Mouse (Mus musculus) heart, adult 9 months (tissue): ENCODE measurements around the gene Tbrg1.

Experiments
- DNase-seq, 2 experiments: peaks; one replicate each; pipeline ENCODE4 v3.0.0; 2022; ENCODE audit warnings: low spot score in 2 of 2

Gene Tbrg1

GRCm38 (mm10) chr9:37629941-37630340, 27.2 kb downstream of the Tbrg1 start:
- DNase-seq = no peak

- no peak for DNase-seq
Measured at GRCm38 (mm10) chr9:37628581-37628980, 28.5 kb downstream of the Tbrg1 start.

- no peak for DNase-seq
Measured at GRCm38 (mm10) chr9:37627263-37627662, 29.8 kb downstream of the Tbrg1 start.

- peak in 1 of 2 experiments; percentile 20 for DNase-seq
Measured at GRCm38 (mm10) chr9:37626103-37626567, 31.0 kb downstream of the Tbrg1 start.

- no peak for DNase-seq
Measured at GRCm38 (mm10) chr9:37625641-37626040, 31.5 kb downstream of the Tbrg1 start.

- DNase-seq = no peak
Measured at GRCm38 (mm10) chr9:37625129-37625528, 32.0 kb downstream of the Tbrg1 start.

GRCm38 (mm10) chr9:37624502-37624901, 32.6 kb downstream of the Tbrg1 start:
- no peak for DNase-seq

DNA sequence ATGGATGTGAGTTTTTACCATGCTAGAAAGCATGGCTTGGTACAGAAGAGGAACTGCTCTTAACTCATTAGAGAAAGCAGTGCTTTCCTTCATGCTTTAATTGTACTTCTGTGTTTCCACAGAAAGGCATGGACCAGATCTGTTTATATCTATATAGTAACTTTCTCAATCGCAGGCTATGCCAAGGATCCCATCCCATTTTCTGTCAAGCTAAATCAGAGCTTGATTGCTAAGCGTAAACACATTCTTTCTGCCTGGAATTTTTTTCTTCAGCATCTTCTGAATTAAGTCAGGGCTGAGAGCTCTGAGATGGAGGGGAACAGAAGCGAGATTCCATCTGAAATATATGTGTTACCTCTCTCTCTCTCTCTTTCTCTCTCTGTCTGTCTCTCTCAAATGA, 33.1 kb downstream of the Tbrg1 start:
- DNase-seq = no peak

- no peak for DNase-seq
Measured at GRCm38 (mm10) chr9:37621290-37621689, 35.8 kb downstream of the Tbrg1 start.

DNA sequence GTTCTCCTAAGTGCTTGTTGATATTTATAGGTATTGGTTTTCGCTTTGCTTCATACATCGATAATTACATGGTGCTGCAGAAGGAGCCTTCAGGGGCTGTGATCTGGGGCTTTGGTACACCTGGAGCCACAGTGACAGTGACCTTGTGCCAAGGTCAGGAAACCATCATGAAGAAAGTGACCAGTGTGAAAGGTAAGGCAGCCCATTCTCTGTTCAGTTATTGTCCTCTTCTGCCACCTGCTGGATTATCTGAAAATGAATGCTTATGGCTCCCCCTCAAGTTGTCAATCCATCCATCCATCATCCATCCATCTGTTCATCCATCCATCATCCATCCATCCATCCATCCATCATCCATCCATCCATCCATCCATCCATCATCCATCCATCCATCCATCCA, 40.3 kb downstream of the Tbrg1 start:
- DNase-seq = peak in 1 of 2 experiments; percentile 34

DNA sequence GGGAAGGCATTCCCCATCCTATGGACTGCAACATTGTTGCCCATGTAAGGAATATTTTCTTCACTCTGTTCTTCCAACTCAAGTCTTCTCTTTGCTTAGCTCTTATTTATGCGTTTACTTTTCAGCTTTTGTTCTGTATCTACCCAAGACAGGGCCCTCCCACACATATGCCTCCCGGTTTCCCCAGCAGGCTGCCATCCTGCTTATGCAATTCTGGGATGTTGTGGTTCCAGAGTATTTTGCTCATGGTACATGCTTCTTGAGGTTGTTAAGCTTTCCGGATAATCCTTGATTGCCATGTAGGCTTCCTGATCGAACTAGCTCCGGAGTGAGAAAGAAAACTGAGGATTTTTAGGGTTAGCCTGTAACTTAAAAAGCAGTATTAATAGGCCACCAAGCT, 41.9 kb downstream of the Tbrg1 start:
- no peak for DNase-seq

DNA sequence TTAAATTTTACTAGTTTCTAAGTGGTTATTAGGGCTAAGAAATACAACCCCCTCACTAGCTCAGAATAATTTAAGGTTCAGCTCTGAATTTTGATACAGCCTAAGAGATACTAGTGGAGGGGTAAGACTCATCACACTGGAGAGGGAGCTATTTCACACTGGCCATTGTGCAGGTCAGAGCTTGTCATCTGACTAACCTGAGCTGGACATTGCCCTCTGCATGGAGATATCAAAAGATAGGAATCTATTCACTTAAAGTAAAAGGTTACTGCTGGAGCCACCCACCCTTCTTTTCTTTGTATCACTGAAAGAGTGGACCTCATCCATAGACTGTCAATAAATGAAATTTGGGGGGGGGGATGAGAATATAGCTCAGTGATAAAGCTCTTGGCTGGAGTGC, 42.8 kb downstream of the Tbrg1 start:
- DNase-seq = no peak

- no peak for DNase-seq
Measured at GRCm38 (mm10) chr9:37613911-37614280, 43.2 kb downstream of the Tbrg1 start.

DNA sequence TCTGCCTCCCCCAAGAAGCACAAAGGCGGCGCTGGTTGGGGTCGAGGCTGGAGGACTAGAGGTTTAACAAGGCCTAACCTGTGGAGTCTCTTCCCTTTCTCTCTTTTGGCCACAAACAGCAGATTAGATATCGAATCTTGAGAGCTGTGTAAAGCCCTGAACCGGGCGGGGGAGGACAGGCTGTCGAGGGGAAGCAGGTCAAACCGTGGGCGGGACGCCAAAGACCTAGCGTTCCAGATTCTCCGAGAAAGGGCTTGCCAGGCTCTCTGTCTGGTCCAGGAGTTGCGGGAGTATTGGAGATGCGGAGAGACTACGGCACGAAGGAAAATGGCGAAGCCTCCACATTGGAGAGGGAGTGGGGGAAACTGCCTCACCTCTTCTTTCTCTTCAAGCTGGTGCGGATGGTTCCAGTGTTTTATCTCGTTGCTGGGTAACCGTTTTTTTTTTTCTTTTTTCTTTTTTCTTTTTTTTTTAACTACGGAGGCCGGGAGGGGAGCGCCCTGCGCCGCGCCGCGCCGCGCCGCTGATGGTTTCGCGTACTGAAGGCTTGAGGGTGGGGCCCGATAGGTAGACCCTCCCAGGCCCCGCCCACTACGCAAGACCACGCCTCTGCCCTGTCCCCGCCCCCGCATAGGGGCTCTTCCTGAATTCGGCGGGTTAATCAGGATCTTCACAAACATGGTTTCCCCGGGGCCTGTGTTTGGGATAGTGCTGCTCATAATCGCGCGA, 43.8 kb downstream of the Tbrg1 start, which contains the start of gene Spa17:
Gene Spa17, minus strand, starts transcription at position 541 of the 729 bp plus-strand sequence.
- DNase-seq = peak; percentile 86 to 90

DNA sequence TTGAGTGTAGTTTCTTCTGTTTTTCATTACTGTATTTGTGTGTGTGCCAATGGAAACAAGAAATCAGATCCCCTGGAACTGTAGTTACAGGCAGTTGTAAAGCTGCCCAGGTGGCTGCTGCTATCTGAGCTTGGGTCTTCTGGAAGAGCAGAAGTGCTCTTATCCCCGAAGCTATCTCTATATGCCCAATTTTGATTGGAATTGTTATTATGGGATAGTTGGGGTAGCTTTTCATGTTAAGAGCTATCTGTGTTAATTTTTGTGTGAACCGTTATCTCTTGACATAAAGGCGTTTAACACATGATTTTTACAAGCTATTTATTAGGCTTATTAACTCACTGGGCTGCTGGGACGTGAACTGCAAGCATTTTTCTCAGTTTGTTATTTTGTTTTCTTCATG, 47.6 kb downstream of the Tbrg1 start:
- no peak for DNase-seq

DNA sequence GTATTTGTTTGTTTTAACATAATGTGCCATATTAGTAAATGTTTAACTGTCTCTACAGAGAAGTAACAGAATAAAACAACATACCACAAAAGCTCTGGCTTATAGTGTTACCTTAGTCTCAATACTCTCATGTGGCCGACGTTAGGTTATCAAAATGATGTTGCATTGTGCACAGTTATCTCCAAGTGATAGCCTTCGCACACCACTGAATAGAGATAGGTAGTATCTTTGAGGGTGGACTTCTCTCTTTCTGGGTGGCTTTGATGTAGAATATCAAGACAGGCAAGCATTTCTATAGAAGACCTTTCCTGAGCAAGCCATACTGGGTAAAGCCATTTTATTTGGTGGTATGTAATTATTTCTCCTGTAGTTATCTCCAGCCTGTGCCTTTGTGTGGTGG, 52.0 kb downstream of the Tbrg1 start:
- DNase-seq = no peak

DNA sequence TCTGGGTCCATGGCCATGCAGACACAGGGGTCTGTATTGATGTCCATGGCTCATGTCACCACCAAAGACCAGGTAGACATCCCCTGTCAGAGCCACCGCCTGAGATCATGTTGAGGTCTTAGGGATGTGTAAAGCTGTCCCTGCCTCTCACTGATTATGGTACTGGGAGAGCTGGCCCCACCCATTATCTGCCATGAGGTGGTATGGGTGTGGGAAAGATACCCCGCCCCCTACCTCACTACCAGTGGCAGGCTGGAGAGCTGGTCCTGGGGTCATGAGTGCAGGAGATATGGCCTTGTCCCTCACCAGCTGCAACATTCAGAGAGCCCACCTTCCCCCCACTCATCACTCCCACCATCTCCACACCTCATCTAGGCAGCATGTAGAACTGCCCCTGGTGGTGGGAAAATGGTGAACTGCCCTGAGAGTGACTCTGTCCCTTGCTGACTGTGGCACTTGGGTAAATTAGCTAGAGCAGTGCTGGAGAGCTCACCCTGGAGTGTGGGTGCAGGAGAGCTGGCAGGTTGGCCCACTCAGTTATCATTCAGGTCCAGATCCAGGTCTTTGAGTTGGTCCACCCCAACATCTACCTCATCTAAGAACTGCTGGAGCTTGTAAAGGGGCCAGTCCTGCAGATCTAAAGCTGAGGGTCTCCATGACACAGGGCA, 56.4 kb downstream of the Tbrg1 start:
- DNase-seq = no peak
